ENCODE assay signal across 22 mouse cellular contexts in genomic region chr1:61352921-61353320, GRCm38 (mm10).
DNase-seq lines count a peak whose midpoint lies in the region; ATAC-seq lines count a peak whose summit lies in the region.
"Had no signal": no experiment of that assay in that cellular context is flagged by ENCODE, and none has a peak within 500 bp of the region (broad histone marks: within the 10 kb centered on the region; RNA-seq: fewer than 3 reads in every experiment).

No protein-coding gene starts in this region.

- no peak overlapping the region for H3K9ac ChIP-seq in heart, embryonic 12.5 days
- no peak overlapping the region for H3K9ac ChIP-seq in midbrain, embryonic 11.5 days (ENCODE audit: low read length)
- H3K9ac ChIP-seq in midbrain, embryonic 13.5 days (replicated peaks) = no peak overlapping the region
- H3K9ac ChIP-seq: forebrain, embryonic 13.5 days; heart, embryonic 13.5 days; hindbrain, embryonic 14.5 days had no signal

- H3K36me3 ChIP-seq in heart, embryonic 12.5 days = no peaks in the 10 kb centered on the region
- no peaks in the 10 kb centered on the region for H3K36me3 ChIP-seq in midbrain, embryonic 11.5 days (ENCODE audit: control insufficient read depth, insufficient read depth, low read length)
- no peaks in the 10 kb centered on the region for H3K36me3 ChIP-seq in midbrain, embryonic 13.5 days
- H3K36me3 ChIP-seq: forebrain, embryonic 10.5 days; heart, embryonic 13.5 days had no signal

- ATAC-seq in heart, embryonic 12.5 days (ENCODE audit: insufficient number of reproducible peaks, low FRiP score) = 0 out of 2 replicates have a peak, but pooled peaks have one; percentile 53
- ATAC-seq in midbrain, embryonic 11.5 days (ENCODE audit: low FRiP score) = no peak
- ATAC-seq in midbrain, embryonic 13.5 days = no peak
- ATAC-seq in megakaryocyte-erythroid progenitor cell, adult 5-6 weeks (replicated peaks; ENCODE audit: low FRiP score, low TSS enrichment, poor library complexity, severe bottlenecking) = peak; percentile 70
- ATAC-seq: CD4-positive, CD25-positive, alpha-beta regulatory T cell, adult 4 months; forebrain, embryonic 13.5 days; forebrain, embryonic 16.5 days; hindbrain, postnatal 0 days; inflammation-experienced regulatory T-cells, adult 6 months; intestine, embryonic 16.5 days had no signal

- no peak for DNase-seq in heart, postnatal 4 days
- peak; percentile 81 for DNase-seq in midbrain, embryonic 11.5 days (ENCODE audit: low spot score, missing footprints)
- no peak for DNase-seq in adrenal gland, postnatal 14 days
- DNase-seq: adrenal gland, adult 2 months; adrenal gland, postnatal 25 days; cerebellum, adult 18-20 months; cerebellum, adult 9-10 months; cerebellum, postnatal 14 days; gastrocnemius, postnatal 10 days; heart, postnatal 36 days had no signal

- no peak overlapping the region for H3K4me2 ChIP-seq in heart, embryonic 12.5 days
- no peak overlapping the region for H3K4me2 ChIP-seq in midbrain, embryonic 11.5 days
- no peak overlapping the region for H3K4me2 ChIP-seq in midbrain, embryonic 13.5 days (replicated peaks)
- H3K4me2 ChIP-seq: forebrain, embryonic 13.5 days; heart, embryonic 13.5 days; hindbrain, embryonic 14.5 days had no signal

- H3K27me3 ChIP-seq in heart, embryonic 12.5 days (replicated peaks) = 0 out of 2 replicates have a peak, but pooled peaks cover 2% of the 10 kb centered on the region
- H3K27me3 ChIP-seq in midbrain, embryonic 11.5 days (ENCODE audit: control insufficient read depth, insufficient read depth, low read length) = no peaks in the 10 kb centered on the region
- H3K27me3 ChIP-seq in midbrain, embryonic 13.5 days = no peaks in the 10 kb centered on the region
- H3K27me3 ChIP-seq: forebrain, embryonic 13.5 days had no signal

- no peaks in the 10 kb centered on the region for H3K4me1 ChIP-seq in heart, embryonic 12.5 days (replicated peaks)
- H3K4me1 ChIP-seq in midbrain, embryonic 11.5 days (ENCODE audit: control insufficient read depth, insufficient read depth, low read length) = peaks cover 3% of the 10 kb centered on the region; the same call in 1 of the 2 replicates
- peaks cover 8% of the 10 kb centered on the region for H3K4me1 ChIP-seq in midbrain, embryonic 13.5 days (replicated peaks)
- H3K4me1 ChIP-seq: forebrain, embryonic 13.5 days had no signal

- no peak overlapping the region for H3K4me3 ChIP-seq in heart, embryonic 12.5 days
- no peak overlapping the region for H3K4me3 ChIP-seq in midbrain, embryonic 11.5 days (ENCODE audit: low read depth, low read length)
- no peak overlapping the region for H3K4me3 ChIP-seq in midbrain, embryonic 13.5 days (replicated peaks)
- H3K4me3 ChIP-seq: forebrain, embryonic 10.5 days; forebrain, embryonic 13.5 days; heart, embryonic 13.5 days had no signal

- WGBS in heart, embryonic 12.5 days = 53% methylated on average over 1 of the region's 1 CpGs
- WGBS in midbrain, embryonic 11.5 days = 79% methylated on average over 1 of the region's 1 CpGs
- WGBS in midbrain, embryonic 13.5 days = 72% methylated on average over 1 of the region's 1 CpGs

- no peak overlapping the region for H3K27ac ChIP-seq in heart, embryonic 12.5 days (ENCODE audit: poor library complexity, severe bottlenecking)
- no peak overlapping the region for H3K27ac ChIP-seq in midbrain, embryonic 11.5 days (ENCODE audit: low read depth, low read length)
- H3K27ac ChIP-seq in midbrain, embryonic 13.5 days = no peak overlapping the region
- H3K27ac ChIP-seq: forebrain, embryonic 10.5 days; forebrain, embryonic 13.5 days; heart, embryonic 13.5 days; hindbrain, embryonic 14.5 days; hindbrain, postnatal 0 days had no signal

- no peaks in the 10 kb centered on the region; the same call in 1 of the 2 replicates for H3K9me3 ChIP-seq in heart, embryonic 12.5 days (replicated peaks)
- no peaks in the 10 kb centered on the region for H3K9me3 ChIP-seq in midbrain, embryonic 11.5 days (ENCODE audit: control insufficient read depth, low read length)
- H3K9me3 ChIP-seq in midbrain, embryonic 13.5 days = no peaks in the 10 kb centered on the region
- H3K9me3 ChIP-seq: forebrain, embryonic 10.5 days; forebrain, embryonic 13.5 days; heart, embryonic 13.5 days had no signal

Comparison
In these comparisons a context has a peak if more than half of its experiments do, and no peak if none do; other contexts are left out.
1. ATAC-seq: peak in heart, embryonic 12.5 days (single experiment) and megakaryocyte-erythroid progenitor cell, adult 5-6 weeks (single experiment); none in midbrain, embryonic 11.5 days (single experiment) and midbrain, embryonic 13.5 days (single experiment).